In the genomic region with DNA sequence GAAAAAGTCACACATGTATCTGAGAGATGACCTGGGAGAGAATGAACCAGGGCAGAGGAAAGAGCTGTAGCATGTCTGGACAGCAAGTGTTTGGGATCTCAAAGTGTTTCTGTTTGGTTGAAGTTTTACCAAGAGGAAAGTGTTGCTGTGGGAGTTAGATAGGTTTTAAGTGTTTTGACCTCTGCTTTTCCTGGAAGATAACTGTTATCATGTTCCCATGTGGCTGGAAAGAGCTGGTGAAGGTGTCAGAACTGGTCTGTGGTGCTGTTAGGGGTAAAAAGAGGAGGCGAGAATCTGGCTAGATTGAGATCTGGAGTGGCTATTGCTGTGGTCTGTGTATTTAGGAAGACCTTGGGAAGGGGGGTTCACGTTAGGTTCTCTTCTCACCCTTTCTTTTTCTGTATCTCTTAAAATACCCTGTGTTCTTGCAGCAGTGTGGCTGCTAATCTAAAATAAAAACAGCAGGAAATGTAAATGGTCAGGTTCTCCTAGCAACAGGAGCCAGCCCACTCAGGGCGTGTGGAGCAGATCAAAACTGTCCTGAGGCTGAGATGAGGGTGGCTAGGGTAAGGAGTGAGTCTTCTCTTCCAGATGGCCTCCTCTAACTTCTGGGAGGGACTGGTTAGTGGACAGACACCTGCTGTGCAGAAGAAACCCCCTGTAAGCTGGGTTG, we compare ENCODE assay signal across 24 mouse cellular contexts. TPM values are rescaled to one million over a fixed set of nuclear protein-coding genes. Genes with fewer than 3 reads are reported as not detected.
DNase-seq lines count a peak whose midpoint lies in the region; ATAC-seq lines count a peak whose summit lies in the region.
"Had no signal": no experiment of that assay in that cellular context is flagged by ENCODE, and none has a peak within 500 bp of the region (broad histone marks: within the 10 kb centered on the region; RNA-seq: fewer than 3 reads in every experiment).

No protein-coding gene starts in this region.

- WGBS in heart, embryonic 12.5 days, result 10% methylated on average over 3 of the region's 3 CpGs
- WGBS in liver, embryonic 11.5 days, result 21% methylated on average over 3 of the region's 3 CpGs
- 7% methylated on average over 3 of the region's 3 CpGs for WGBS in liver, embryonic 13.5 days (ENCODE audit: insufficient replicate concordance)
- WGBS in hindbrain, embryonic 10.5 days, result 72% methylated on average over 3 of the region's 3 CpGs

- no peak overlapping the region for H3K27ac ChIP-seq in heart, embryonic 12.5 days (ENCODE audit: poor library complexity, severe bottlenecking)
- H3K27ac ChIP-seq in liver, embryonic 11.5 days (ENCODE audit: low read depth, low read length), result no peak overlapping the region; the same call in 1 of the 2 replicates
- peak overlapping the region; percentile 44; the same call in 1 of the 2 replicates for H3K27ac ChIP-seq in liver, embryonic 13.5 days
- H3K27ac ChIP-seq in hindbrain, embryonic 10.5 days, result no peak overlapping the region
- H3K27ac ChIP-seq: hindbrain, embryonic 12.5 days; hindbrain, postnatal 0 days; intestine, embryonic 15.5 days; layer of hippocampus, adult 2 months; lung, embryonic 15.5 days; midbrain, embryonic 15.5 days had no signal

- no peak overlapping the region for H3K4me3 ChIP-seq in heart, embryonic 12.5 days
- H3K4me3 ChIP-seq in liver, embryonic 11.5 days (ENCODE audit: low read depth, low read length), result no peak overlapping the region
- H3K4me3 ChIP-seq in liver, embryonic 13.5 days (replicated peaks), result no peak overlapping the region
- no peak overlapping the region for H3K4me3 ChIP-seq in hindbrain, embryonic 10.5 days
- H3K4me3 ChIP-seq: erythroblast, embryonic 14.5 days; hindbrain, embryonic 12.5 days; intestine, embryonic 15.5 days; layer of hippocampus, adult 2 months; lung, embryonic 15.5 days; midbrain, embryonic 15.5 days had no signal

- no peak overlapping the region; the same call in 1 of the 2 replicates for H3K4me2 ChIP-seq in heart, embryonic 12.5 days
- peak overlapping the region; percentile 8; the same call in 1 of the 2 replicates for H3K4me2 ChIP-seq in liver, embryonic 11.5 days
- H3K4me2 ChIP-seq in liver, embryonic 13.5 days, result no peak overlapping the region
- H3K4me2 ChIP-seq: hindbrain, embryonic 12.5 days; intestine, embryonic 15.5 days; lung, embryonic 15.5 days; midbrain, embryonic 15.5 days had no signal

- no peak for ATAC-seq in heart, embryonic 12.5 days (ENCODE audit: insufficient number of reproducible peaks, low FRiP score)
- peak; percentile 25 for ATAC-seq in liver, embryonic 11.5 days (replicated peaks; ENCODE audit: low FRiP score)
- ATAC-seq in liver, embryonic 13.5 days (ENCODE audit: low read depth), result peak; percentile 20; the same call in 1 of the 2 replicates
- ATAC-seq in megakaryocyte-erythroid progenitor cell, adult 5-6 weeks (replicated peaks; ENCODE audit: low FRiP score, low TSS enrichment, poor library complexity, severe bottlenecking), result peak; percentile 28
- ATAC-seq in frontal cortex, adult (ENCODE audit: low TSS enrichment), result no peak
- ATAC-seq: forebrain, embryonic 16.5 days; hindbrain, postnatal 0 days; intestine, embryonic 15.5 days; midbrain, embryonic 15.5 days had no signal

- no peak overlapping the region for H3K9ac ChIP-seq in heart, embryonic 12.5 days
- peak overlapping the region; percentile 6; the same call in 1 of the 2 replicates for H3K9ac ChIP-seq in liver, embryonic 11.5 days (ENCODE audit: low read depth, low read length)
- H3K9ac ChIP-seq in liver, embryonic 13.5 days, result 0 out of 2 replicates have a peak overlapping the region, but pooled peaks have one; percentile 19
- H3K9ac ChIP-seq: hindbrain, embryonic 12.5 days; intestine, embryonic 15.5 days; lung, embryonic 15.5 days; midbrain, embryonic 15.5 days had no signal

- H3K9me3 ChIP-seq in heart, embryonic 12.5 days (replicated peaks), result no peaks in the 10 kb centered on the region
- no peaks in the 10 kb centered on the region for H3K9me3 ChIP-seq in liver, embryonic 11.5 days (ENCODE audit: control insufficient read depth, low read length)
- H3K9me3 ChIP-seq in liver, embryonic 13.5 days (replicated peaks), result no peaks in the 10 kb centered on the region
- no peaks in the 10 kb centered on the region for H3K9me3 ChIP-seq in hindbrain, embryonic 10.5 days
- H3K9me3 ChIP-seq: hindbrain, embryonic 12.5 days; intestine, embryonic 15.5 days; lung, embryonic 15.5 days; midbrain, embryonic 15.5 days had no signal

- peaks cover 45% of the 10 kb centered on the region for H3K4me1 ChIP-seq in heart, embryonic 12.5 days (replicated peaks)
- H3K4me1 ChIP-seq in liver, embryonic 11.5 days (replicated peaks; ENCODE audit: control insufficient read depth, insufficient read depth, low read length), result peaks cover 43% of the 10 kb centered on the region
- H3K4me1 ChIP-seq in liver, embryonic 13.5 days (replicated peaks), result peaks cover 68% of the 10 kb centered on the region
- H3K4me1 ChIP-seq in hindbrain, embryonic 10.5 days (replicated peaks), result peaks cover 21% of the 10 kb centered on the region

- DNase-seq in heart, adult 11 months, result peak; percentile 88
- no peak for DNase-seq in liver, embryonic 11.5 days (ENCODE audit: low spot score)
- no peak for DNase-seq in liver
- no peak for DNase-seq in liver, embryonic 13.5 days
- DNase-seq in hindbrain, embryonic 10.5 days (ENCODE audit: low spot score), result no peak
- DNase-seq: adrenal gland, postnatal 14 days; cerebellum, adult 11-12 months; cerebellum, adult 9-11 months; kidney, adult 2 months; kidney, postnatal 36 days; thymus, adult 2 months; thymus, postnatal 4 days had no signal

- no peaks in the 10 kb centered on the region for H3K27me3 ChIP-seq in heart, embryonic 12.5 days (replicated peaks)
- no peaks in the 10 kb centered on the region for H3K27me3 ChIP-seq in liver, embryonic 11.5 days (replicated peaks; ENCODE audit: control insufficient read depth, insufficient read depth, low read length)
- no peaks in the 10 kb centered on the region for H3K27me3 ChIP-seq in liver, embryonic 13.5 days
- 0 out of 2 replicates have a peak, but pooled peaks cover 8% of the 10 kb centered on the region for H3K27me3 ChIP-seq in hindbrain, embryonic 10.5 days (ENCODE audit: insufficient read depth, poor library complexity, severe bottlenecking)
- H3K27me3 ChIP-seq: hindbrain, embryonic 12.5 days; intestine, embryonic 15.5 days; lung, embryonic 15.5 days; midbrain, embryonic 15.5 days had no signal

- H3K36me3 ChIP-seq in heart, embryonic 12.5 days, result no peaks in the 10 kb centered on the region
- H3K36me3 ChIP-seq in liver, embryonic 11.5 days (ENCODE audit: control insufficient read depth, insufficient read depth, low read length), result no peaks in the 10 kb centered on the region
- no peaks in the 10 kb centered on the region for H3K36me3 ChIP-seq in liver, embryonic 13.5 days
- H3K36me3 ChIP-seq in hindbrain, embryonic 10.5 days, result no peaks in the 10 kb centered on the region
- H3K36me3 ChIP-seq: hindbrain, embryonic 12.5 days; intestine, embryonic 15.5 days; lung, embryonic 15.5 days; midbrain, embryonic 15.5 days had no signal

RNA-seq across cellular contexts. Expression of a gene that starts 16.8 kb away (rescaled TPM):
- 11.1 and 11.4 TPM in 2 replicates for polyA plus RNA-seq in heart, embryonic 12.5 days (2016; fragmentation: Nextera tagmentation; extraction: Ambion mirVana)
- polyA plus RNA-seq in liver, embryonic 11.5 days (2014; fragmentation: Nextera tagmentation; extraction: Ambion mirVana), result 8.0 and 8.6 TPM in 2 replicates
- 4.3 and 5.5 TPM in 2 replicates for polyA plus RNA-seq in liver, embryonic 13.5 days (2015; fragmentation: Nextera tagmentation; extraction: Ambion mirVana)
- 15.3 and 16.8 TPM in 2 replicates for total RNA-seq in megakaryocyte-erythroid progenitor cell, adult 5-6 weeks (2014; fragmentation: Nextera tagmentation)
- total RNA-seq in megakaryocyte-erythroid progenitor cell, adult 5-6 weeks (2017), result 9.6 and 11.3 TPM in 2 replicates
- 6.0 and 8.2 TPM in 2 replicates for polyA plus RNA-seq in hindbrain, embryonic 10.5 days (2016; fragmentation: Nextera tagmentation; extraction: Ambion mirVana)
- polyA plus RNA-seq: erythroblast, embryonic 14.5 days had no signal

RNA-seq across cellular contexts. Expression of a gene that starts 19.6 kb away (rescaled TPM):
- polyA plus RNA-seq in heart, embryonic 12.5 days (2016; fragmentation: Nextera tagmentation; extraction: Ambion mirVana), result 7.4 and 11.3 TPM in 2 replicates
- polyA plus RNA-seq in liver, embryonic 11.5 days (2014; fragmentation: Nextera tagmentation; extraction: Ambion mirVana), result 20.8 and 23.6 TPM in 2 replicates
- 8.8 and 10.4 TPM in 2 replicates for polyA plus RNA-seq in liver, embryonic 13.5 days (2015; fragmentation: Nextera tagmentation; extraction: Ambion mirVana)
- 16.8 and 21.8 TPM in 2 replicates for total RNA-seq in megakaryocyte-erythroid progenitor cell, adult 5-6 weeks (2014; fragmentation: Nextera tagmentation)
- total RNA-seq in megakaryocyte-erythroid progenitor cell, adult 5-6 weeks (2017), result 7.1 and 8.3 TPM in 2 replicates
- polyA plus RNA-seq in hindbrain, embryonic 10.5 days (2016; fragmentation: Nextera tagmentation; extraction: Ambion mirVana), result 1.2 and 2.6 TPM in 2 replicates

RNA-seq across cellular contexts. Expression of a gene that starts 33.3 kb away (rescaled TPM):
- polyA plus RNA-seq in heart, embryonic 12.5 days (2016; fragmentation: Nextera tagmentation; extraction: Ambion mirVana), result 1.6 and 1.9 TPM in 2 replicates
- 0.66 and 1.5 TPM in 2 replicates for polyA plus RNA-seq in liver, embryonic 11.5 days (2014; fragmentation: Nextera tagmentation; extraction: Ambion mirVana)
- polyA plus RNA-seq in liver, embryonic 13.5 days (2015; fragmentation: Nextera tagmentation; extraction: Ambion mirVana), result 0.15 and 0.60 TPM in 2 replicates
- total RNA-seq in megakaryocyte-erythroid progenitor cell, adult 5-6 weeks (2014; fragmentation: Nextera tagmentation), result not detected in 2 replicates
- not detected in 2 replicates for total RNA-seq in megakaryocyte-erythroid progenitor cell, adult 5-6 weeks (2017)
- polyA plus RNA-seq in hindbrain, embryonic 10.5 days (2016; fragmentation: Nextera tagmentation; extraction: Ambion mirVana), result 0.60 and 0.78 TPM in 2 replicates
- polyA plus RNA-seq: erythroblast, embryonic 14.5 days; neural tube, embryonic 11.5 days had no signal

RNA-seq across cellular contexts. Expression of a gene that starts 41.2 kb away (rescaled TPM):
- 6.2 and 6.7 TPM in 2 replicates for polyA plus RNA-seq in heart, embryonic 12.5 days (2016; fragmentation: Nextera tagmentation; extraction: Ambion mirVana)
- polyA plus RNA-seq in liver, embryonic 11.5 days (2014; fragmentation: Nextera tagmentation; extraction: Ambion mirVana), result 3.9 and 4.9 TPM in 2 replicates
- 2.4 and 2.8 TPM in 2 replicates for polyA plus RNA-seq in liver, embryonic 13.5 days (2015; fragmentation: Nextera tagmentation; extraction: Ambion mirVana)
- 3.5 and 9.8 TPM in 2 replicates for total RNA-seq in megakaryocyte-erythroid progenitor cell, adult 5-6 weeks (2014; fragmentation: Nextera tagmentation)
- total RNA-seq in megakaryocyte-erythroid progenitor cell, adult 5-6 weeks (2017), result 6.2 TPM in 1 of 2 replicates, not detected in the other
- 12.1 and 22.2 TPM in 2 replicates for polyA plus RNA-seq in hindbrain, embryonic 10.5 days (2016; fragmentation: Nextera tagmentation; extraction: Ambion mirVana)
- total RNA-seq: hindbrain, postnatal 0 days had no signal

RNA-seq across cellular contexts. Expression of a gene that starts 44.5 kb away (rescaled TPM):
- polyA plus RNA-seq in heart, embryonic 12.5 days (2016; fragmentation: Nextera tagmentation; extraction: Ambion mirVana), result 54.6 and 59.8 TPM in 2 replicates
- 34.9 and 36.6 TPM in 2 replicates for polyA plus RNA-seq in liver, embryonic 11.5 days (2014; fragmentation: Nextera tagmentation; extraction: Ambion mirVana)
- polyA plus RNA-seq in liver, embryonic 13.5 days (2015; fragmentation: Nextera tagmentation; extraction: Ambion mirVana), result 15.6 and 17.2 TPM in 2 replicates
- 0.45 TPM in 1 of 2 replicates, not detected in the other for total RNA-seq in megakaryocyte-erythroid progenitor cell, adult 5-6 weeks (2014; fragmentation: Nextera tagmentation)
- 2.1 and 4.5 TPM in 2 replicates for total RNA-seq in megakaryocyte-erythroid progenitor cell, adult 5-6 weeks (2017)
- polyA plus RNA-seq in hindbrain, embryonic 10.5 days (2016; fragmentation: Nextera tagmentation; extraction: Ambion mirVana), result 31.9 and 34.1 TPM in 2 replicates
- polyA plus RNA-seq: erythroblast, embryonic 14.5 days had no signal

Comparison
In these comparisons a context has a peak if more than half of its experiments do, and no peak if none do; other contexts are left out.
1. ATAC-seq: peak in liver, embryonic 11.5 days (single experiment), liver, embryonic 13.5 days (single experiment) and megakaryocyte-erythroid progenitor cell, adult 5-6 weeks (single experiment); none in heart, embryonic 12.5 days (single experiment) and frontal cortex, adult (single experiment).